Mouse (Mus musculus) forebrain, embryonic 12.5 days (tissue): ENCODE data around the gene Gm49776. TPM values are rescaled to one million over a fixed set of nuclear protein-coding genes. Genes with fewer than 3 reads are reported as not detected.
"Not testable (repeated sequence)": the region's sequence is repeated elsewhere in the genome, so short reads cannot be mapped to it uniquely, and the experiment has no call there.

Source experiments
- ATAC-seq: fragments of 200-750 bp; cut with Nextera tagmentation; 2 replicates; pipeline ENCODE4 v1.8.0; 2017; ENCODE audit warnings: moderate TSS enrichment; ENCODE audit not compliant: low FRiP score
- H3K27ac ChIP-seq: fragments of 300-500 bp; sonication (generic); 2 replicates; pipeline ENCODE4 v1.5.1; 2016; ENCODE audit warnings: mild to moderate bottlenecking
- H3K27me3 ChIP-seq: fragments of 300-500 bp; sonication (generic); 2 replicates; pipeline ENCODE4 v1.6.1; 2016; ENCODE audit warnings: mild to moderate bottlenecking
- H3K36me3 ChIP-seq: fragments of 300-500 bp; sonication (generic); replicated peaks from 2 replicates; pipeline ENCODE4 v1.6.1; 2016; ENCODE audit warnings: mild to moderate bottlenecking
- H3K4me1 ChIP-seq: fragments of 300-500 bp; sonication (generic); 2 replicates; pipeline ENCODE4 v1.6.1; 2016
- H3K4me2 ChIP-seq: fragments of 300-500 bp; sonication (generic); 2 replicates; pipeline ENCODE4 v1.6.1; 2016; ENCODE audit warnings: mild to moderate bottlenecking, moderate library complexity
- H3K4me3 ChIP-seq: fragments of 300-500 bp; sonication (generic); replicated peaks from 2 replicates; pipeline ENCODE4 v1.5.1; 2016; ENCODE audit warnings: mild to moderate bottlenecking
- H3K9ac ChIP-seq: fragments of 300-500 bp; sonication (generic); 2 replicates; pipeline ENCODE4 v1.6.1; 2016; ENCODE audit warnings: mild to moderate bottlenecking
- H3K9me3 ChIP-seq: fragments of 300-500 bp; sonication (generic); 2 replicates; pipeline ENCODE4 v1.6.1; 2016
- WGBS: fragments of 180-500 bp; shearing (Covaris S2); methylation state at CpG from one replicate; pipeline ENCODE4 v1.1.7; 2016; 5-methylcytosine and 5-hydroxymethylcytosine counted together
- polyA plus RNA-seq: library from polyadenylated mRNA; unstranded; fragments of >200 nt; fragmentation: Nextera tagmentation; extraction: Ambion mirVana; gene quantifications from 2 replicates; pipeline ENCODE4 v1.2.1, GENCODE M21; 2016

Gm49776 gene
- 3.4 TPM in 1 of 2 replicates, not detected in the other for polyA plus RNA-seq

DNA sequence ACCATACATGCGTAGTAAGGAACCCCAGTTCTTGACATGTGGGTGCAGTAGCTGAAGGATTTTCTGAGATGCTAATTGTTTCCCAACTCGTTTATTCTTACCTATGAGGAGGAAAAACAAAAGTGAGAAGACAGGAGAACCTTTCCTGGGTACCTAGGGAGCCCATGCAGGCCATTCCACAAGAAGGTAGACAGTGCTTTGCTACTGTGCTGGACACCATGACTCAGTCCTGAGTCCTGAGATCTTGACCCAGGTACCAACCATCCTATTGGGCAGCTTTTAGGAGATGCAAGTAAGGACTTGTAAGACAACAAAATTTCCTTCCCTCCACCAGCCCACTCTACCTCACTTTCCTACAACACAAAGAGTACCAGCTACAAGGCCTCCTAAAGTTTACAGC lies at the start of gene Gm49776:
TSS of gene Gm49776 (minus strand) at position 101 of the 400 bp plus-strand sequence.
- no peaks in the 10 kb centered on the region for H3K27me3 ChIP-seq
- 90% methylated on average over 2 of the region's 2 CpGs for WGBS
- H3K4me3 ChIP-seq, result no peak within 1 kb of the TSS
- no peaks in the 10 kb centered on the region for H3K9me3 ChIP-seq
- no peak within 1 kb of the TSS for H3K9ac ChIP-seq
- no peak for ATAC-seq
- no peaks in the 10 kb centered on the region for H3K4me1 ChIP-seq
- peaks cover 94% of the 10 kb centered on the region for H3K36me3 ChIP-seq
- H3K4me2 ChIP-seq, result no peak within 1 kb of the TSS
- H3K27ac ChIP-seq, result no peak within 1 kb of the TSS

GRCm38 (mm10) chr16:18289614-18290013 lies 31.5 kb upstream of the Gm49776 start:
- not testable (repeated sequence) for H3K9me3 ChIP-seq, H3K9ac ChIP-seq, ATAC-seq, H3K27me3 ChIP-seq
- H3K27ac ChIP-seq, result peak overlapping the region; percentile 46; the same call in 1 of the 2 replicates
- H3K4me3 ChIP-seq, result peak overlapping the region; percentile 88
- WGBS, result 3% methylated on average over 10 of the region's 10 CpGs
- H3K4me1 ChIP-seq, result peaks cover 31% of the 10 kb centered on the region
- peak overlapping the region; percentile 72 for H3K4me2 ChIP-seq
- H3K36me3 ChIP-seq, result peaks cover 26% of the 10 kb centered on the region

DNA sequence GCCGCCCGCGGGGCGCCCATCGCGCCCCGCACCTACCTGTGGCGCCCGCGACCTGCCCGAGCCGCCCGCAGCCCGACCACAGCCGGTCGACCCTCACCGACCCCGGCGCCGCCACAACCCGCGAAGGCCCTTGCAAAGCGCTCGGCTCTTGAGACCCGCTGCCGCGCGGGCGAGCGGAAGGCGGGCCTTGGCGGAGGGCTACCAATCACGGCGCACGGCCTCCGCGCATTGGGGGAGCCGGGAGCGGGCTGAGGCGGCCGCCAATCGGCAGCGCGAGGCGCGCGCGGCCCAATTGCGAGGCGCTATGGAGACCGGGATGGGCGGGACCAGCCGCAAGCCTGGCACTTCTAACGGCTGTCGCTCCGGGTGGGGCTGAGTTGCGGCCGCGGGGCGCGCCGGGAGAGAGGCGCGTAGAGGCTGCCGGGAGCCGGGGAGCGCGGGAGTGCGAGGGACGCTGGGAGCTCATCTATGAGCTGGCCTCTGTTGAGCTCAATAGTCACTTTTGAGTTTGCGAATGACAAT lies 31.0 kb upstream of the Gm49776 start, which contains the start of gene Dgcr8:
TSS of gene Dgcr8 (minus strand) at position 180 of the 522 bp plus-strand sequence.
- Histone ChIP-seq H3K4me2 (peak within 1 kb of the TSS; percentile 72), H3K4me3 (peak within 1 kb of the TSS; percentile 88), H3K36me3 (peaks cover 30% of the 10 kb centered on the region), H3K4me1 (peaks cover 31% of the 10 kb centered on the region), H3K9ac (peak within 1 kb of the TSS; percentile 97), H3K9me3 (no peaks in the 10 kb centered on the region), H3K27ac (peak within 1 kb of the TSS; percentile 90), H3K27me3 (no peaks in the 10 kb centered on the region)
- under 1% methylated on average over 57 of the region's 71 CpGs for WGBS
- peak; percentile 100 for ATAC-seq

- Histone ChIP-seq H3K36me3 (peaks cover 35% of the 10 kb centered on the region), H3K27me3 (no peaks in the 10 kb centered on the region), H3K4me1 (peaks cover 31% of the 10 kb centered on the region), H3K27ac (peak overlapping the region; percentile 90), H3K9me3 (no peaks in the 10 kb centered on the region), H3K9ac (peak overlapping the region; percentile 97), H3K4me3 (peak overlapping the region; percentile 88), H3K4me2 (peak overlapping the region; percentile 72)
- peak; percentile 74 for ATAC-seq
- WGBS, result under 1% methylated on average over 30 of the region's 31 CpGs
Observed at GRCm38 (mm10) chr16:18288581-18289061, 30.5 kb upstream of the Gm49776 start.

GRCm38 (mm10) chr16:18288166-18288565 lies 30.0 kb upstream of the Gm49776 start:
- Histone ChIP-seq H3K9me3 (no peaks in the 10 kb centered on the region), H3K27me3 (no peaks in the 10 kb centered on the region), H3K4me1 (peaks cover 31% of the 10 kb centered on the region), H3K4me2 (peak overlapping the region; percentile 72), H3K27ac (peak overlapping the region; percentile 90; the same call in 1 of the 2 replicates), H3K9ac (peak overlapping the region; percentile 97), H3K36me3 (peaks cover 40% of the 10 kb centered on the region), H3K4me3 (peak overlapping the region; percentile 88)
- 2% methylated on average over 4 of the region's 4 CpGs for WGBS
- ATAC-seq, result no peak

GRCm38 (mm10) chr16:18275166-18275565 lies 17.0 kb upstream of the Gm49776 start:
- peaks cover 93% of the 10 kb centered on the region for H3K36me3 ChIP-seq
- no peak for ATAC-seq
- no peak overlapping the region for H3K27ac ChIP-seq
- no peaks in the 10 kb centered on the region for H3K9me3 ChIP-seq
- no peak overlapping the region for H3K9ac ChIP-seq
- no peak overlapping the region for H3K4me2 ChIP-seq
- no peaks in the 10 kb centered on the region for H3K27me3 ChIP-seq
- H3K4me3 ChIP-seq, result no peak overlapping the region
- no peaks in the 10 kb centered on the region for H3K4me1 ChIP-seq
- WGBS, result 70% methylated on average over 2 of the region's 2 CpGs

GRCm38 (mm10) chr16:18268182-18268581 lies 10.1 kb upstream of the Gm49776 start:
- Histone ChIP-seq H3K27ac (no peak overlapping the region), H3K9ac (no peak overlapping the region), H3K4me1 (no peaks in the 10 kb centered on the region), H3K27me3 (no peaks in the 10 kb centered on the region), H3K4me3 (no peak overlapping the region), H3K9me3 (no peaks in the 10 kb centered on the region), H3K4me2 (no peak overlapping the region), H3K36me3 (peaks cover 93% of the 10 kb centered on the region)
- 92% methylated on average over 5 of the region's 5 CpGs for WGBS
- ATAC-seq, result 0 out of 2 replicates have a peak, but pooled peaks have one; percentile 17

DNA sequence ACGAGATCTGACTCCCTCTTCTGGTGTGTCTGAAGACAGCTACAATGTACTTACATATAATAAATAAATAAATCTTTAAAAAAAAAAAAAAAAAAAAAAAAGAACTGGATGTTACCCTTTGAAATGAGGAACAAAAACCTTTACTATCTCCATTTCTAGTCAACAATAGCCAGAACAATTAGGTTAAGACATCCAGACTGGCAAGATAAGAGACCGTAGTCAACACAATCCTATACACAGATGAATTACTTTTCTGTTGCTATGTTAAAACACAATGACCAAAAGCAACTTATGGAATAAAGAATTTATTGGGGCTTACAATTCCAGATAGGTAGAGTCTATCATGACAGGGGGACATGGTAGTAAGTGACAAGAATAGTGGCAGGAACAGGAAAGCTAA lies 6.9 kb upstream of the Gm49776 start:
- H3K36me3 ChIP-seq, result peaks cover 91% of the 10 kb centered on the region

GRCm38 (mm10) chr16:18253866-18254265 lies 4.3 kb downstream of the Gm49776 start:
- H3K27me3 ChIP-seq, result no peaks in the 10 kb centered on the region
- H3K36me3 ChIP-seq, result peaks cover 85% of the 10 kb centered on the region
- H3K4me2 ChIP-seq, result no peak overlapping the region
- H3K9me3 ChIP-seq, result no peaks in the 10 kb centered on the region
- H3K4me1 ChIP-seq, result peaks cover 26% of the 10 kb centered on the region
- 89% methylated on average over 1 of the region's 1 CpGs for WGBS
- H3K27ac ChIP-seq, result no peak overlapping the region
- no peak overlapping the region for H3K4me3 ChIP-seq
- no peak overlapping the region for H3K9ac ChIP-seq
- ATAC-seq, result no peak

More for the DNA sequence above, 6.9 kb upstream of the Gm49776 start:
- H3K9ac ChIP-seq, result no peak overlapping the region
- H3K9me3 ChIP-seq, result no peaks in the 10 kb centered on the region
- 76% methylated on average over 2 of the region's 2 CpGs for WGBS
- ATAC-seq, result no peak
- no peak overlapping the region for H3K4me3 ChIP-seq
- H3K27ac ChIP-seq, result no peak overlapping the region
- no peak overlapping the region for H3K4me2 ChIP-seq
- H3K27me3 ChIP-seq, result no peaks in the 10 kb centered on the region
- no peaks in the 10 kb centered on the region for H3K4me1 ChIP-seq

DNA sequence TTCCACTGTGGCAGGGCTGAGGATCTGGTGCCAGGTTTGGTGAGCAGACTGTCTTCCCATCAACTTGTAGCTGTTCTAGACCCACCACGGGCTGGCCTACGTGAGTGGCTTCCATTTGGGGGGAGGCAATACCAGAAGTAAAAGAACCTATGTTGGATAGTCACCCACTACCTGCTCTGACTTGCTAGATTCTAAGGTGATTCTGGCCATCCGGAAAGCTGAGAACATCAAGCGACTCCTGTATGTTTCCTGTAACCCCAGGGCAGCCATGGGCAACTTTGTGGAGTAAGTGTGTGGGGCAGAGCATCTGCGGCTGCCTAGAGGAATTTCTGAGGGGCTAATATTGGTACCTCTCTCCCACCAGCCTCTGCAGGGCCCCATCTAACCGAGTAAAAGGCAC lies 5.4 kb downstream of the Gm49776 start:
- Histone ChIP-seq H3K4me1 (peaks cover 26% of the 10 kb centered on the region), H3K9me3 (no peaks in the 10 kb centered on the region), H3K36me3 (peaks cover 74% of the 10 kb centered on the region), H3K4me3 (no peak overlapping the region), H3K4me2 (no peak overlapping the region), H3K27me3 (no peaks in the 10 kb centered on the region), H3K9ac (no peak overlapping the region), H3K27ac (no peak overlapping the region)
- 86% methylated on average over 6 of the region's 6 CpGs for WGBS
- ATAC-seq, result no peak

GRCm38 (mm10) chr16:18250828-18251790 lies 7.0 kb downstream of the Gm49776 start:
- no peaks in the 10 kb centered on the region for H3K27me3 ChIP-seq
- no peaks in the 10 kb centered on the region for H3K9me3 ChIP-seq
- peak overlapping the region; percentile 56; the same call in 1 of the 2 replicates for H3K27ac ChIP-seq
- H3K4me2 ChIP-seq, result peak overlapping the region; percentile 83
- peaks cover 41% of the 10 kb centered on the region for H3K4me1 ChIP-seq
- peak overlapping the region; percentile 85; the same call in 1 of the 2 replicates for H3K9ac ChIP-seq
- 0 out of 2 replicates have a peak overlapping the region, but pooled peaks have one; percentile 95 for H3K4me3 ChIP-seq
- no peak for ATAC-seq
- H3K36me3 ChIP-seq, result peaks cover 69% of the 10 kb centered on the region
- WGBS, result 76% methylated on average over 10 of the region's 10 CpGs

- 55% methylated on average over 4 of the region's 4 CpGs for WGBS
- H3K9ac ChIP-seq, result peak overlapping the region; percentile 85
Observed at GRCm38 (mm10) chr16:18250231-18250630, 7.9 kb downstream of the Gm49776 start.

More at GRCm38 (mm10) chr16:18250231-18250630, 7.9 kb downstream of the Gm49776 start:
- Histone ChIP-seq H3K4me1 (peaks cover 47% of the 10 kb centered on the region), H3K9me3 (no peaks in the 10 kb centered on the region), H3K27me3 (no peaks in the 10 kb centered on the region), H3K36me3 (peaks cover 70% of the 10 kb centered on the region), H3K27ac (no peak overlapping the region), H3K4me2 (peak overlapping the region; percentile 83), H3K4me3 (peak overlapping the region; percentile 95)
- ATAC-seq, result no peak
